10 mouse cellular contexts compared by ENCODE assay signal in genomic region chr9:45592374-45592773, GRCm38 (mm10).
DNase-seq lines count a peak whose midpoint lies in the region; ATAC-seq lines count a peak whose summit lies in the region.
"Had no signal": no experiment of that assay in that cellular context is flagged by ENCODE, and none has a peak within 500 bp of the region (broad histone marks: within the 10 kb centered on the region; RNA-seq: fewer than 3 reads in every experiment).

No protein-coding gene starts in this region.

- H3K27ac ChIP-seq in forebrain, embryonic 12.5 days, result 0 out of 2 replicates have a peak overlapping the region, but pooled peaks have one; percentile 13
- H3K27ac ChIP-seq: limb, embryonic 12.5 days had no signal

- no peaks in the 10 kb centered on the region for H3K9me3 ChIP-seq in forebrain, embryonic 12.5 days
- H3K9me3 ChIP-seq: limb, embryonic 12.5 days had no signal

- peak; percentile 14 for DNase-seq in adrenal gland, adult 2 months
- no peak for DNase-seq in adrenal gland, postnatal 4 days (ENCODE audit: low spot score in 2 of 2)
- peak; percentile 8 to 15 for DNase-seq in adrenal gland, postnatal 36 days
- peak; percentile 71 to 84 for DNase-seq in layer of hippocampus, postnatal 14 days (ENCODE audit: low spot score in 2 of 2)
- DNase-seq in heart, adult 9 months (ENCODE audit: low spot score in 2 of 2), result no peak
- no peak for DNase-seq in kidney, adult 18-20 months
- DNase-seq in spleen, postnatal 4 days (ENCODE audit: low spot score in 2 of 2), result no peak
- DNase-seq: heart, postnatal 14 days had no signal

- no peak overlapping the region for H3K4me2 ChIP-seq in forebrain, embryonic 12.5 days
- H3K4me2 ChIP-seq: limb, embryonic 12.5 days had no signal

- no peak overlapping the region for H3K4me3 ChIP-seq in forebrain, embryonic 12.5 days (replicated peaks)
- H3K4me3 ChIP-seq: limb, embryonic 12.5 days had no signal

- H3K27me3 ChIP-seq in forebrain, embryonic 12.5 days, result no peaks in the 10 kb centered on the region

- no peak overlapping the region for H3K9ac ChIP-seq in forebrain, embryonic 12.5 days
- H3K9ac ChIP-seq: limb, embryonic 12.5 days had no signal

- ATAC-seq in forebrain, embryonic 12.5 days (ENCODE audit: low FRiP score), result no peak

- no peaks in the 10 kb centered on the region for H3K36me3 ChIP-seq in forebrain, embryonic 12.5 days (replicated peaks)
- H3K36me3 ChIP-seq: limb, embryonic 12.5 days had no signal

- peaks cover 9% of the 10 kb centered on the region; the same call in 1 of the 2 replicates for H3K4me1 ChIP-seq in forebrain, embryonic 12.5 days
- H3K4me1 ChIP-seq: limb, embryonic 12.5 days had no signal

- WGBS in forebrain, embryonic 12.5 days, result 79% methylated on average over 9 of the region's 9 CpGs

Comparison
In these comparisons a context has a peak if more than half of its experiments do, and no peak if none do; other contexts are left out.
1. DNase-seq: peak in adrenal gland, adult 2 months (single experiment), adrenal gland, postnatal 36 days (2 of 2) and layer of hippocampus, postnatal 14 days (2 of 2); none in adrenal gland, postnatal 4 days (0 of 2), heart, adult 9 months (0 of 2), kidney, adult 18-20 months (single experiment) and spleen, postnatal 4 days (0 of 2).